Mouse (Mus musculus): ENCODE results near the gene Olfr1320. TPM values are rescaled to one million over a fixed set of nuclear protein-coding genes. Genes with fewer than 3 reads are reported as not detected.
"Not testable (repeated sequence)": the region's sequence is repeated elsewhere in the genome, so short reads cannot be mapped to it uniquely, and the experiment has no call there.

Gene Olfr1320
- not detected in 2 replicates for polyA plus RNA-seq (2014; fragmentation: Nextera tagmentation; extraction: Ambion mirVana)

DNA sequence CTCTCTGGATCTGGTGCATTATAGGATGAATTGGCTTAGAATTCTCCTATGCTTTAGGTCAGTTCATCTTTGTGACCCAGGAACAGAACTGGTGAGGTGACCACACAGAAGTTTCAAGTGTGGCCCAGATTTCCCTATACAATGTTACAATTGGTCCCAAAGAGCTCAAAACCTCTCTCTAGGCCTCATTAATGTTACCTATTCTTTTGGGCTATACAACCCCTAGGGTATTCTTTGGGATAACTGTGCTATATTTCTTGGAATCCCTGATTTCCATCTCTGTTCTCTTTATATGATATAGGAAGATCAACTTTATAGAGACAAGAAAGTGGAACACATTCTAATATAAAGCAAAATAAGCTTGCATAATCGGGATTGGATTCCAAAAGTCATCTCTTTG, at the start of gene Olfr1320:
TSS of gene Olfr1320 (plus strand) at position 301 of the 400 bp plus-strand sequence.
- ATAC-seq (ENCODE audit: low read depth): no peak
- Histone ChIP-seq H3K9me3 (ENCODE audit: control insufficient read depth, low read length) (no peaks in the 10 kb centered on the region), H3K4me1 (ENCODE audit: control insufficient read depth, insufficient read depth, low read length) (no peaks in the 10 kb centered on the region), H3K4me3 (ENCODE audit: low read depth, low read length) (no peak within 1 kb of the TSS), H3K4me2 (ENCODE audit: low read depth, low read length) (no peak within 1 kb of the TSS), H3K27me3 (ENCODE audit: control insufficient read depth, insufficient read depth, low read length) (no peaks in the 10 kb centered on the region), H3K27ac (ENCODE audit: low read depth, low read length) (no peak within 1 kb of the TSS), H3K36me3 (ENCODE audit: control insufficient read depth, insufficient read depth, low read length) (no peaks in the 10 kb centered on the region), H3K9ac (replicated peaks; ENCODE audit: low read depth, low read length) (no peak within 1 kb of the TSS)
- 89% methylated on average over 1 of the region's 1 CpGs for WGBS

DNA sequence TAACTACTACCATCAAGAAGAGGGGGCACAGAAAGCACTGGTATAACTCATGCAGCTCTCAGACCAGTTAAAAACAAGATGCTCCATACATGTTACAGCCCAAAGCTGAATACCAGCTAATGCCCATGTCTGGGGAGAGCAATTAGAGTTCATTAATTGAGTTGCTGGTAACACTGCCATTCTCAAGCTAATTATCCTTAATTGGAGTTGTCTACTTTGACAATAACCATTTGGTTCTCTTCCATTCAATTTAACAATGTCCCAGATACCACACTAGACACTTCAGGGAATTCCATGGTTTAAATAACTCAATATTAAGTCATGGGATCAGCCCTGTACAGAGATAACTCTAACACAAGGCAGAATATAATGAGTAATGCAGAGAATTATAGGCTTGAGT, 44.6 kb upstream of the Olfr1320 start:
- no peaks in the 10 kb centered on the region for H3K9me3 ChIP-seq (ENCODE audit: control insufficient read depth, low read length)
- no peaks in the 10 kb centered on the region for H3K27me3 ChIP-seq (ENCODE audit: control insufficient read depth, insufficient read depth, low read length)
- no peak overlapping the region for H3K4me2 ChIP-seq (ENCODE audit: low read depth, low read length)
- no peak overlapping the region for H3K4me3 ChIP-seq (ENCODE audit: low read depth, low read length)
- no peaks in the 10 kb centered on the region for H3K36me3 ChIP-seq (ENCODE audit: control insufficient read depth, insufficient read depth, low read length)
- no peaks in the 10 kb centered on the region for H3K4me1 ChIP-seq (ENCODE audit: control insufficient read depth, insufficient read depth, low read length)
- no peak overlapping the region for H3K27ac ChIP-seq (ENCODE audit: low read depth, low read length)
- ATAC-seq (ENCODE audit: low read depth): no peak
- H3K9ac ChIP-seq (replicated peaks; ENCODE audit: low read depth, low read length): no peak overlapping the region

DNA sequence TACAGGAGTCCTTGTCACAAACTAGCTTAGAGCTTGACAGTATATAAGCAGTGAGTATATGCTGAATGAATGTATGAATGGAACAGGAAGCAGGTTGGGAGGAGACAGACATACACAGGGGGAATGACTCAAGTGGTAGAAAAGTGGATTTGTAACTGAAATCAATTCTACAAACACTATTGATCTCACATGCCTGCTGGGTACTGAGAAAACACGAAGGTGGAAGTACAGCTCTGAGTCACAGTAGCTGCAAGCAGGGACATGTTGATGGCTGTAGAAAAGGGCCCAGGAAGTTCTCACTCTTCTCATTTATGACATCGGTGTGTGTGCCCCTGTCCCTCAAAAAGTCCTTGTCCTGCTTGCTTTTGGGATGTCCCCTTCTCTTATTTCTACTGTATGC, 40.9 kb upstream of the Olfr1320 start:
- Histone ChIP-seq H3K4me2 (ENCODE audit: low read depth, low read length) (no peak overlapping the region), H3K9me3 (ENCODE audit: control insufficient read depth, low read length) (no peaks in the 10 kb centered on the region), H3K9ac (replicated peaks; ENCODE audit: low read depth, low read length) (no peak overlapping the region), H3K4me3 (ENCODE audit: low read depth, low read length) (no peak overlapping the region), H3K27me3 (ENCODE audit: control insufficient read depth, insufficient read depth, low read length) (no peaks in the 10 kb centered on the region), H3K4me1 (ENCODE audit: control insufficient read depth, insufficient read depth, low read length) (no peaks in the 10 kb centered on the region), H3K36me3 (ENCODE audit: control insufficient read depth, insufficient read depth, low read length) (no peaks in the 10 kb centered on the region), H3K27ac (ENCODE audit: low read depth, low read length) (no peak overlapping the region)
- ATAC-seq (ENCODE audit: low read depth): no peak
- WGBS: 72% methylated on average over 2 of the region's 2 CpGs

DNA sequence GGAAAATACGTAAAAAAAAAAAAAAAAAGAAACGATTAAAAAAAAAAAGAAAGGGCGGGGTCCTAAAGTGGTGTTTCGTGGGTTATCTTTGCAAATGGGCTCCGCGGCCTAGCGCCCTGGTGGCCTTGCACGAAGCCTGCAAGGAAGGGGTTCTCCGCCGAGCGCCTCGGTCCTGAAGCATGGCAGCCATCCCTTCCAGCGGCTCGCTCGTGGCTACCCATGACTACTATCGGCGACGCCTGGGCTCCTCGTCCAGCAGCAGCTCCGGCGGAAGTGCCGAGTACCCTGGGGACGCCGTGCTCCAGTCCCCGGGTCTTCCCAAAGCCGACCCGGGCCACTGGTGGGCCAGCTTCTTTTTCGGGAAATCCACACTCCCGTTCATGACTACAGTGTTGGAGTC, 11.4 kb upstream of the Olfr1320 start:
- WGBS: 89% methylated on average over 24 of the region's 29 CpGs
- not testable (repeated sequence) for H3K27me3 ChIP-seq (ENCODE audit: control insufficient read depth, insufficient read depth, low read length); H3K4me2 ChIP-seq (ENCODE audit: low read depth, low read length); H3K9ac ChIP-seq (replicated peaks; ENCODE audit: low read depth, low read length); H3K4me3 ChIP-seq (ENCODE audit: low read depth, low read length); H3K36me3 ChIP-seq (ENCODE audit: control insufficient read depth, insufficient read depth, low read length); ATAC-seq (ENCODE audit: low read depth); H3K4me1 ChIP-seq (ENCODE audit: control insufficient read depth, insufficient read depth, low read length); H3K27ac ChIP-seq (ENCODE audit: low read depth, low read length); H3K9me3 ChIP-seq (ENCODE audit: control insufficient read depth, low read length)

Other genes with a start within 250 kb of the Olfr1320 start
- 6.7 and 7.3 TPM in 2 replicates for gene Arhgap36, start 208.4 kb upstream of the Olfr1320 start, polyA plus RNA-seq (2014; fragmentation: Nextera tagmentation; extraction: Ambion mirVana)
- gene Olfr1321, start 62.7 kb downstream of the Olfr1320 start, polyA plus RNA-seq (2014; fragmentation: Nextera tagmentation; extraction: Ambion mirVana): not detected in 2 replicates
- 6.6 and 8.3 TPM in 2 replicates for gene Igsf1, start 125.4 kb downstream of the Olfr1320 start, polyA plus RNA-seq (2014; fragmentation: Nextera tagmentation; extraction: Ambion mirVana)
- gene Olfr1322, start 219.2 kb downstream of the Olfr1320 start, polyA plus RNA-seq (2014; fragmentation: Nextera tagmentation; extraction: Ambion mirVana): not detected in 2 replicates

Data from neural tube, embryonic 14.5 days (tissue).